Mouse (Mus musculus) megakaryocyte progenitor cell, adult 5-6 weeks (primary cell): ENCODE data around the gene Anp32b. TPM values are rescaled to one million over a fixed set of nuclear protein-coding genes. Genes with fewer than 3 reads are reported as not detected.

Source experiments
- ATAC-seq: replicated peaks from 2 replicates; pipeline ENCODE4 v1.8.0; 2016; ENCODE audit warnings: mild to moderate bottlenecking, moderate TSS enrichment, inconsistent platforms; ENCODE audit not compliant: poor library complexity
- total RNA-seq, 2 experiments: library from RNA; stranded (forward) in 1 of 2; stranded (reverse) in 1 of 2; fragments of 157-497, 149-512 nt in 1 of 2; fragments of 200-1000 nt in 1 of 2; gene quantifications; 2 replicates each; pipeline versions ENCODE4 v1.2.3 to v1.2.4; 2015 to 2017

The Anp32b gene
- total RNA-seq, 2 experiments from 2014 or later = 148 to 743 TPM

DNA sequence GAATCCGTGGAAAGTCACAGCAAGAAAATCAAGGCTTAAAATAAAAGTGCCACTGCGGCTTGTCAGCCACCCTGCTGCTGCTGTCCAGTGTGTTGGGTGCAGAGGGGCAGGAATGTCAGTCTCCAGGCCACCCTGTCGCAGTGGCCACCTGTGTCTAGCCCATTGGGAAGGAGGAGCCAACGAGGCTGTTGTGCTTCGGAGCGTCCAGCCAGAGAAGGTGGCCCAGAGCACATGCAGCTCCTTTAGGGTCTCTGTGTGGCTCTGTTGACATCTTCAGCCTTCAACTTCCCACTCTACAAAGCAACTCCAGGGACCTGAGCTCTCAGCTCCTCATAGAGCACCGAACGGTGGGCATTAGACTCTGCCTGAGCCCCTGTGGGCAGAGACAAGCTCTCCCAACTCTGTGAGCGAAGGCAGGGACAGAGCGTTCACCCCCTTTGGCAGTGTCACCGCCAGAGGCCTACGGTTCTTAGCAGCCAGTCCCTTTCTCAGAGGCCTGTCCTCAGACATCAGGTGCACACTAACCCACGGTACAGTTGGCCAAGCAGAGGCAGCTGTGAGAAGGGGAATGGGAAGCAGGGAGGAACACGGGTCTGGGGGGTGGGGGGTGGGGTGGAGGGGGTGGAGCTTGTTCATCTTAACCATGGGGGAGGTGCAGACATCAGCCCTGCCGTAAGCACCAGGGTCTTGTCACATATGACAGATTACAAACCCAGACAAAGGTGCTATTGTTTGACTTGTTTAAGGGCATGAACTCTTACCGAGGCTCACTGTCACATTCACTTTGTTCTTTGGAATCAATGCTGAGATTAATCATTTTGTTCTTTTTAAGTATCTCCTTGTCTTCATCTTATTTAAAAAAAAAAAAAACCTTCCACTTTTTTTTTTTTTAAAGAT lies 52.2 kb downstream of the Anp32b start:
- no peak for ATAC-seq

- peak; percentile 51 for ATAC-seq
Observed at GRCm38 (mm10) chr4:46503881-46504280, 53.2 kb downstream of the Anp32b start.

GRCm38 (mm10) chr4:46505361-46506057 lies 54.8 kb downstream of the Anp32b start:
- ATAC-seq = no peak

DNA sequence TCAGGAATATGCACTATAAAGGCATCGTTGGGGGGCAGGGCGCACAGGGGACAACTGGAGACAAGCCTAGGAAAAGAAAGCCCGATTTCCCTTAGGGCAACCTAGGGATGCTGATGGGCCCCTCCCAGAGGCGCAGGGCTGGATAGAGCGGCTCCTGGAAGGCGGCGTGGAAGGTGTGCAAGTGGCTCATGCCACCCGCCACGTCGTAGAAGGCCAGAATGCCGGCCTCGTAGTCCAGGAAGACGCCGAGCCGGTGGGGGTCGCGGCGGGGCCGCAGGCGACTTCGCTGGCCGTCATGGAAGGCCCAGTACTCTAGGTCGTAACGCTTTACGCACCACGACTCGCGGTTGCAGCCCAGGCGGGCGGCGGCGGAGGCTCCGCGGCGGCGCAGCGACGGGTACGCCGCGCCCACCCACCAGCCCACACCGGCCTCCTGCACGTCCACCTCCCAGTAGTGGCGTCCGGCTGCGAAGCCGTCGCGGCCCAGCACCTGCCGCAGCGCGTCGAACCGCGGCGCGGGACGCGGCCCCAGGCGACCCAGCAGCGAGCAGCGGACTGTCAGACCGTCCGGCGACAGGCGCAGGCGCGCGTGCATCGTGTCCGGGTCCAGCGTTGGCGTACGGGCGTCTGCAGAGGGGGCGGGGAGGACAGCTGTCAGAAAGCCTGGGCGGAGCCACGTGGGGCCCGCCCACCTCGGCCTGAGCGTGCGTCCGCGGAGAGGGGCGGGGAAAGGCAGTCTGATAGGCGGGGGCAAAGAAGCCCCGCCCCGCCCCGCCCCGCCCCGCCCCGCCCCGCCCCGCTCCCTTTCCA lies 56.3 kb downstream of the Anp32b start:
- ATAC-seq = peak; percentile 93

DNA sequence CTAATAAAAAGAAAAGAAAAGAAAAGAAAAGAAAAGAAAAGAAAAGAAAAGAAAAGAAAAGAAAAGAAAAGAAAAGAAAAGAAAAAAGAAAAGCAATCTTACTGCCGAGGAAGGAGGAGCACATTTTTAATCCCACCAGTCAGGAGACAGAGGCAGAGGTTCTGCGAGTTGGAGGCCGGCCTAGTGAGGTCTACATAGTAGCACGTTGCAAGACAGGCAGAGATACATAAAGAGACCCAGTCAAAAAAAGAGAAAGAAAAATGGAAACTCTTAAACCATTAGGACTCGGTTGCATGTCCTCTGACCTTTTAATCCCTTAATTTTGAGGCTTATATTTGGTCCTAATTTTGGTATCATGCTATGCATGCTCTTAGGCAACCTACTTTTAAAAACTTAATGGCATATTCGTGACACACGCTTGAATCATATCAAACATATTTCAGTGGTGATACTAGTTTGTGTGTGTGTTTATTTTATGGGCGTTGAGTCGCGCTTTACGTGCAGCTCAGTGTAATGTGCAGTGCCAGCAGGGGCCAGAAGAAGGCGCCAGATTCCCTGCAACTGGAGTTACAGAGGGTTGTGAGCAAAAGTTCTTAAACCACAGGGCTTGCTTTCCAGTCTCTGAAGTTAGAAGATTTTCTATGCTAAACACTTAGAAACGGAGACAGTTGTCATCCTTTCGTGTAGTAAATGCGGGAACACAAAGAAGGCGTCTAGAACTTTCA lies 57.2 kb downstream of the Anp32b start:
- peak; percentile 67 for ATAC-seq

GRCm38 (mm10) chr4:46520491-46520890 lies 69.8 kb downstream of the Anp32b start:
- no peak for ATAC-seq

GRCm38 (mm10) chr4:46521457-46521856 lies 70.8 kb downstream of the Anp32b start:
- no peak for ATAC-seq

Other genes starting within 250 kb of the Anp32b start
- gene Foxe1, start 107.3 kb upstream of the Anp32b start, total RNA-seq (2015) = not detected in 2 replicates
- not detected in 2 replicates for gene Foxe1, start 107.3 kb upstream of the Anp32b start, total RNA-seq (2017)
- gene Trmo, start 61.5 kb upstream of the Anp32b start, total RNA-seq (2015) = 6.7 and 9.1 TPM in 2 replicates
- gene Trmo, start 61.5 kb upstream of the Anp32b start, total RNA-seq (2017) = 12.6 and 14.4 TPM in 2 replicates
- 11.7 and 25.5 TPM in 2 replicates for gene Hemgn, start 37.4 kb upstream of the Anp32b start, total RNA-seq (2015)
- 9.6 and 20.6 TPM in 2 replicates for gene Hemgn, start 37.4 kb upstream of the Anp32b start, total RNA-seq (2017)
- 71.5 and 73.9 TPM in 2 replicates for gene Nans, start 38.3 kb downstream of the Anp32b start, total RNA-seq (2015)
- gene Nans, start 38.3 kb downstream of the Anp32b start, total RNA-seq (2017) = 83.3 and 84.5 TPM in 2 replicates
- 11.5 and 11.7 TPM in 2 replicates for gene Trim14, start 85.2 kb downstream of the Anp32b start, total RNA-seq (2015)
- gene Trim14, start 85.2 kb downstream of the Anp32b start, total RNA-seq (2017) = 16.5 and 25.2 TPM in 2 replicates
- gene Coro2a, start 151.3 kb downstream of the Anp32b start, total RNA-seq (2015) = 42.3 and 51.4 TPM in 2 replicates
- 24.4 and 25.7 TPM in 2 replicates for gene Coro2a, start 151.3 kb downstream of the Anp32b start, total RNA-seq (2017)
- 5.8 and 6.1 TPM in 2 replicates for gene Tbc1d2, start 199.3 kb downstream of the Anp32b start, total RNA-seq (2015)
- 6.3 and 8.2 TPM in 2 replicates for gene Tbc1d2, start 199.3 kb downstream of the Anp32b start, total RNA-seq (2017)